Mouse (Mus musculus): ENCODE results near the gene Arhgap25.

- no peak for TF ChIP-seq CTCF (IDR thresholded peaks at IDR 0.05; ENCODE audit: low read depth, low read length)
- TF ChIP-seq GATA2 (IDR thresholded peaks at IDR 0.05; ENCODE audit: borderline replicate concordance, low read depth, low read length): no peak
- no peak for TF ChIP-seq TAL1 (conservative IDR thresholded peaks at IDR 0.05; ENCODE audit: low read depth, low read length)
Measured at GRCm38 (mm10) chr6:87523736-87524135, 9.3 kb downstream of the Arhgap25 start.
